Mouse (Mus musculus) embryonic facial prominence, embryonic 11.5 days (tissue): ENCODE data around the gene Agpat3. TPM values are rescaled to one million over a fixed set of nuclear protein-coding genes. Genes with fewer than 3 reads are reported as not detected.

Source experiments
- ATAC-seq: fragments of 200-750 bp; cut with Nextera tagmentation; replicated peaks from 2 replicates; pipeline ENCODE4 v1.8.0; 2017; ENCODE audit warnings: low read depth; ENCODE audit not compliant: insufficient number of reproducible peaks, low FRiP score, low TSS enrichment
- DNase-seq: peaks from one replicate; pipeline ENCODE4 v3.0.0-alpha.2; 2015; ENCODE audit warnings: low spot score
- H3K27ac ChIP-seq: fragments of 300-500 bp; sonication (generic); replicated peaks from 2 replicates; pipeline ENCODE4 v1.5.1; 2014; ENCODE audit warnings: mild to moderate bottlenecking, low read depth, low read length, control low read depth
- H3K27me3 ChIP-seq: fragments of 300-500 bp; sonication (generic); 2 replicates; pipeline ENCODE4 v1.6.1; 2014; ENCODE audit warnings: mild to moderate bottlenecking, low read length, moderate library complexity, mixed read lengths; ENCODE audit not compliant: control insufficient read depth, insufficient read depth
- H3K36me3 ChIP-seq: fragments of 300-500 bp; sonication (generic); replicated peaks from 2 replicates; pipeline ENCODE4 v1.6.1; 2014; ENCODE audit warnings: low read depth, mild to moderate bottlenecking, low read length, moderate library complexity, mixed read lengths; ENCODE audit not compliant: control insufficient read depth, insufficient read depth
- H3K4me1 ChIP-seq: fragments of 300-500 bp; sonication (generic); 2 replicates; pipeline ENCODE4 v1.6.1; 2014; ENCODE audit warnings: low read length, mixed read lengths; ENCODE audit not compliant: control insufficient read depth, insufficient read depth
- H3K4me2 ChIP-seq: fragments of 300-500 bp; sonication (generic); 2 replicates; pipeline ENCODE4 v1.6.1; 2014; ENCODE audit warnings: low read depth, mild to moderate bottlenecking, control low read depth, low read length, moderate library complexity
- H3K4me3 ChIP-seq: fragments of 300-500 bp; sonication (generic); 2 replicates; pipeline ENCODE4 v1.5.1; 2014; ENCODE audit warnings: low read depth, low read length, control low read depth
- H3K9ac ChIP-seq: fragments of 300-500 bp; sonication (generic); replicated peaks from 2 replicates; pipeline ENCODE4 v1.6.1; 2014; ENCODE audit warnings: mild to moderate bottlenecking, control low read depth, low read length
- H3K9me3 ChIP-seq: fragments of 300-500 bp; sonication (generic); replicated peaks from 2 replicates; pipeline ENCODE4 v1.6.1; 2016; ENCODE audit warnings: mild to moderate bottlenecking, low read length, inconsistent platforms, mixed read lengths; ENCODE audit not compliant: control insufficient read depth
- WGBS: fragments of 180-500 bp; shearing (Covaris S2); extraction: QIAGEN DNeasy Blood & Tissue Kit; methylation state at CpG from one replicate; pipeline ENCODE4 v1.1.7; 2014; 5-methylcytosine and 5-hydroxymethylcytosine counted together
- polyA plus RNA-seq: library from polyadenylated mRNA; unstranded; fragments of >200 nt; fragmentation: Nextera tagmentation; extraction: Ambion mirVana; gene quantifications from 2 replicates; pipeline ENCODE4 v1.2.1, GENCODE M21; 2014

Agpat3 gene
- polyA plus RNA-seq, 1 experiment from 2014 or later, result 32.8 TPM

- no peak overlapping the region for H3K4me2 ChIP-seq
- DNase-seq (no peak), ATAC-seq (no peak)
- H3K36me3 ChIP-seq, result no peaks in the 10 kb centered on the region
- no peaks in the 10 kb centered on the region for H3K4me1 ChIP-seq
- H3K4me3 ChIP-seq, result no peak overlapping the region
- no peak overlapping the region for H3K9ac ChIP-seq
- H3K9me3 ChIP-seq, result no peaks in the 10 kb centered on the region
- no peak overlapping the region for H3K27ac ChIP-seq
- WGBS, result 78% methylated on average over 4 of the region's 4 CpGs
- H3K27me3 ChIP-seq, result no peaks in the 10 kb centered on the region
These were observed 55.3 kb downstream of the Agpat3 start for GRCm38 (mm10) chr10:78296980-78297379.

DNA sequence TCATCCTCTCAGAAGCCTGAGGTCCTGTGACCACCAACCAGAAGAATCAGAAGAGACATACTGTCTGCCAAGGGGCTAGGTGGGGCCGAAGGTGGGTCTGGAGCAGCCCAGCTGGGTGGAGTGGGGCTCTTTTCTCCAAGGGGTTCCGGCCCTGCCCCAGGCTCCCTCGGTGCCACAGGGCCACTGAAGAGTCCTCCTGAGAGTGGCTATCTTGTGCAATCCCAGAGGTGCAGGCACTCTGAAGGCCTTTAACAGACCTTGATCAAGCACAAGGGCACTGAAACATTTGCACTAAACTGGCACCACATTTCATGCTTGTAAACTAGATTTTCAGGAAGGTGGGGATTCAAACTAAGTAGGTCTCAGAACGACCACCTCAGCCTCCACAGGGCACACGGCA lies 55.9 kb downstream of the Agpat3 start:
- WGBS, result 86% methylated on average over 5 of the region's 5 CpGs
- no peak for ATAC-seq
- no peak overlapping the region for H3K9ac ChIP-seq

GRCm38 (mm10) chr10:78293576-78293975 lies 58.7 kb downstream of the Agpat3 start:
- Histone ChIP-seq H3K4me1 (no peaks in the 10 kb centered on the region), H3K36me3 (no peaks in the 10 kb centered on the region), H3K9me3 (no peaks in the 10 kb centered on the region), H3K27me3 (no peaks in the 10 kb centered on the region), H3K27ac (no peak overlapping the region), H3K4me2 (no peak overlapping the region), H3K9ac (no peak overlapping the region), H3K4me3 (no peak overlapping the region)
- 68% methylated on average over 1 of the region's 1 CpGs for WGBS
- no peak for DNase-seq
- ATAC-seq, result no peak

More for the DNA sequence above, 55.9 kb downstream of the Agpat3 start:
- Histone ChIP-seq H3K4me2 (no peak overlapping the region), H3K9me3 (no peaks in the 10 kb centered on the region), H3K27me3 (no peaks in the 10 kb centered on the region), H3K36me3 (no peaks in the 10 kb centered on the region), H3K27ac (no peak overlapping the region), H3K4me1 (no peaks in the 10 kb centered on the region), H3K4me3 (no peak overlapping the region)
- no peak for DNase-seq

- no peak for ATAC-seq
- WGBS, result 91% methylated on average over 5 of the region's 5 CpGs
- Histone ChIP-seq H3K4me1 (no peaks in the 10 kb centered on the region), H3K36me3 (no peaks in the 10 kb centered on the region), H3K9me3 (no peaks in the 10 kb centered on the region), H3K27me3 (no peaks in the 10 kb centered on the region), H3K9ac (no peak overlapping the region), H3K27ac (no peak overlapping the region), H3K4me2 (no peak overlapping the region), H3K4me3 (no peak overlapping the region)
- DNase-seq, result no peak
These were observed 59.9 kb downstream of the Agpat3 start for GRCm38 (mm10) chr10:78292381-78292780.

DNA sequence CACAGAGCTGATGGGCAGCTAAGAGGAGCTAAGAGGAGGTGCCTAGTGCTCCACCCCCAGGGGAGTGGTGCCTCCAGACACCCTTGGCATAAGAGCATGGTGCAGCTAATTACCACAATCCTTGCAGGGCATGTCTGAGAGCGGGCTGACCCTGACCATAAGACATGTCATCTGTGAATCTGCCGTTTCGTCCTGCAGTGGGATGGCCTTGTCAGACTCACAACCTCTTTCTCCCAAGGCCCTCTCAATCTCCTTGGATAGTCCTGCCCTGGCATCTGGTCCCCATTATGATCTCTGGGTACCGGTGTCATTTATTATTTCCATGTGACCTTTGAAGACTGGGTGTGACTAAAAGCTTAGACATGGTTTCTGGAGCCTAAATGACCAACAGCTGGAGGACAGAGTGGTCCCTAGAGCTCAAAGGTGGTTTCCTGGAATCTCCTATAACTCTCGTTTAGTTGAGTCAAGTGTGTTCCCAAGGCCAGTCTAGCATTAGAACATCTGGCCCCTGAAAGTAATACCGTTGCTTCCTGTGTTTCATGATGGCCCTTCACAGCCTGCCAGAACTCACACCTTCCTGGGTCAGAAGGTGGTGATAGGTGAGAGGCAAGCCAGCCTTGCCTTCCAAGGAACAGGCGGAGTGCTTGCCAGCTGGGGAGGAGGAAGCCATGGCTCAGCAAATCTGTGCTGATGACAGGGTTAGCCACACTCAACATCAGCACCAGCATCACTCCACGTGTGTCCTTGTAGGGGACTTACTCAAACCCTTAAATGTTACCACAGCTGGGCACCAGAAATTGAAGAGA lies 61.4 kb downstream of the Agpat3 start:
- 51% methylated on average over 8 of the region's 8 CpGs for WGBS
- DNase-seq (peak; percentile 69), ATAC-seq (no peak; the same call in 1 of the 2 replicates)
- H3K4me2 ChIP-seq, result no peak overlapping the region
- no peaks in the 10 kb centered on the region; the same call in 1 of the 2 replicates for H3K36me3 ChIP-seq
- H3K4me3 ChIP-seq, result no peak overlapping the region
- no peaks in the 10 kb centered on the region for H3K4me1 ChIP-seq
- no peaks in the 10 kb centered on the region for H3K27me3 ChIP-seq
- no peak overlapping the region for H3K9ac ChIP-seq
- no peaks in the 10 kb centered on the region for H3K9me3 ChIP-seq
- no peak overlapping the region for H3K27ac ChIP-seq

- WGBS, result 83% methylated on average over 4 of the region's 4 CpGs
- Histone ChIP-seq H3K4me3 (no peak overlapping the region), H3K9me3 (no peaks in the 10 kb centered on the region), H3K4me1 (no peaks in the 10 kb centered on the region), H3K36me3 (no peaks in the 10 kb centered on the region; the same call in 1 of the 2 replicates), H3K27me3 (no peaks in the 10 kb centered on the region), H3K9ac (no peak overlapping the region), H3K4me2 (no peak overlapping the region), H3K27ac (no peak overlapping the region)
- no peak for DNase-seq
- no peak for ATAC-seq
These were observed 63.4 kb downstream of the Agpat3 start for GRCm38 (mm10) chr10:78288896-78289295.

DNA sequence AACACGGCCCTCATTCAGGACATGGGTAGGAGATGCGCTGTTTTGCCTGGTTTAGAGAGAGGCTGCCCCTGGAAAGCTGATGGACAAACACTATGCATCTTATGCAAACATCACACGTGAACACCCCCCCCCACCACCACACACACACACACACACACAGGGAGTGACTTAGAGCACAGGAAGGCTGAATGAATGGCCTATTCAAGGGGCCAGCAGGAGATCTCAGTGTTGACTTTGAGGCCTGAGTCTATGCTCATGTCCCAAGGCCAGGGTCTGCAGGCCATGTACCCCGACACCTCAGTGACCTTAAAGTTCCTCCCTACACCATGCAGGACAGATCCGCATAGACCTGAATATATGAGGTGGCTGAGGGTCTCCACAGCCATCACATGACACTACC lies 64.2 kb downstream of the Agpat3 start:
- ATAC-seq (no peak), DNase-seq (no peak)
- Histone ChIP-seq H3K36me3 (no peaks in the 10 kb centered on the region; the same call in 1 of the 2 replicates), H3K27ac (no peak overlapping the region), H3K27me3 (no peaks in the 10 kb centered on the region), H3K4me1 (no peaks in the 10 kb centered on the region), H3K4me3 (no peak overlapping the region), H3K9ac (no peak overlapping the region), H3K9me3 (no peaks in the 10 kb centered on the region), H3K4me2 (no peak overlapping the region)
- 88% methylated on average over 5 of the region's 5 CpGs for WGBS

DNA sequence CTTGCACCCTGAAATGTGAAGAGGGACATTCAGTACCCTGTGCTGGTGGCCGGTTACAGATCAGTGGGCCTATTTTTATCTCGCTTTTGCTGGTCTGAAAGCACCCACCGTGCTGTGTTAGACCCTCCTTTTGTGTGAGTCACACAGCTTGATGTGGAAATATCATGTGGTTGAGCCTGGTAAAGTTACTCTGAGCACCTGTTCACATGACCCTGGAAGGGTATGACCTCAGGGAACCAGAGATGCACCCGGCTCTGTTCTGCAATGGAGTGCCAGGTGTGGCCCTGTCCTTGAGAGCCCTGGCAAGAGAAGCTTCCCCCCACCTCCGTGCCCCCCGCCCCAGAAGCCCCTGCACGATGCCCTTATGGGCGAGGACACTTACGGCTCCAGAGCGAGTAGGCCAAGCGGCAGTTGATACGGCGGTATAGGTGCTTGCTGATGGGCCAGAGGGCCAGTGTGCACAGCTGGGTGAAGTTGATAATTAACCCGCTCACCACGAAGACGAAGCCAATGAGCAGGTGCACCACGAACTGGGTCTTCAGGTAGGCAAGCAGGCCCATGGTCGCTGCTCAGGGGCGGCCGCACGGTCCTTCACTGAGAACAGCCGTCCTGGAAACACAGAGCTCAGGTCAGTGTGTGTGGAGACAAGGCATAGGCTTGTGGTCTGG lies 64.7 kb downstream of the Agpat3 start:
- Histone ChIP-seq H3K27ac (no peak overlapping the region), H3K36me3 (no peaks in the 10 kb centered on the region; the same call in 1 of the 2 replicates), H3K9ac (no peak overlapping the region), H3K9me3 (no peaks in the 10 kb centered on the region), H3K27me3 (no peaks in the 10 kb centered on the region), H3K4me2 (no peak overlapping the region), H3K4me1 (no peaks in the 10 kb centered on the region), H3K4me3 (no peak overlapping the region)
- DNase-seq (no peak), ATAC-seq (no peak)
- WGBS, result 92% methylated on average over 22 of the region's 22 CpGs
